Mouse (Mus musculus) megakaryocyte, embryonic 14.5 days (primary cell): ENCODE measurements around the gene Lrpap1.

Source experiments
- FLI1 ChIP-seq: IDR thresholded peaks from 2 replicates; pipeline ENCODE4 v1.6.1; 2012; ENCODE audit warnings: low read length, inconsistent platforms, mixed read lengths
- GATA1 ChIP-seq: IDR thresholded peaks from 3 replicates; pipeline ENCODE4 v1.6.1; 2012; ENCODE audit warnings: mixed read lengths, low read length, inconsistent platforms, borderline replicate concordance

DNA sequence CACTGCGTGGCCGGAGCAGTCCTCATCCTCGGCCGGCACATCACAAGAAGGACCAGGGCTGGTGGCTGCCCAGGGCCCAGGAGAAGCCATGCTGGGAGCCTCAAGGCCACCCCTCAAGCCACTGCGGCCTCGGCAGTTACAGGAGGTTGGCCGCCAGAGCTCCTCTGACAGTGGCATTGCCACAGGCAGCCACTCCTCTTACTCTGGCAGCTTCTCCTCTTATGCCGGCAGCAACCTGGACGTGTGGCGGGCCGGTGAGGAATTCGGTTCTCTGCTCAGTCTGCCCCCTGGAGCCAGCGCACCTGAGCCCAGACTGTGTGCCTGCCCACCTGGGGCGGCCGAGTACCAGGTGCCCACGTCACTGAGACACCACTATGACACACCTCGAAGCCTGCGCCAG lies 26.5 kb downstream of the Lrpap1 start:
- TF ChIP-seq GATA1 (no peak), FLI1 (no peak)
